Mouse (Mus musculus): ENCODE measurements at regions not wholly inside any gene's neighbourhood (a gene's known extent, or its start where the extent isn't known, plus 50 kb on each side); places are given as distances from the start of the nearest gene placed in this dataset.

- WGBS, result 31% methylated on average over 6 of the region's 6 CpGs
- no peak overlapping the region for H3K9ac ChIP-seq (replicated peaks; ENCODE audit: low read length, poor library complexity, severe bottlenecking)
- H3K36me3 ChIP-seq (ENCODE audit: insufficient read depth, low read length), result no peaks in the 10 kb centered on the region
- H3K4me1 ChIP-seq (ENCODE audit: insufficient read depth, low read length), result 0 out of 2 replicates have a peak, but pooled peaks cover 3% of the 10 kb centered on the region
- H3K27me3 ChIP-seq (ENCODE audit: insufficient read depth, low read length), result no peaks in the 10 kb centered on the region
- no peak for ATAC-seq (ENCODE audit: low FRiP score)
- H3K4me3 ChIP-seq (ENCODE audit: low read depth, low read length), result no peak overlapping the region
- H3K4me2 ChIP-seq (ENCODE audit: low read depth, low read length, poor library complexity, severe bottlenecking), result no peak overlapping the region
- H3K27ac ChIP-seq (ENCODE audit: low read depth, low read length), result no peak overlapping the region
- DNase-seq (ENCODE audit: low spot score), result no peak
- no peak for TF ChIP-seq CTCF (IDR thresholded peaks at IDR 0.05)
- no peaks in the 10 kb centered on the region for H3K9me3 ChIP-seq (ENCODE audit: low read length)
Observed at GRCm38 (mm10) chr12:95558706-95559406, 133.2 kb upstream of the Flrt2 start.

GRCm38 (mm10) chr12:95563431-95563830 is 128.6 kb upstream of the Flrt2 start:
- H3K27ac ChIP-seq (ENCODE audit: low read depth, low read length), result no peak overlapping the region
- no peak for ATAC-seq (ENCODE audit: low FRiP score)
- no peak overlapping the region for H3K4me3 ChIP-seq (ENCODE audit: low read depth, low read length)
- 0 out of 2 replicates have a peak, but pooled peaks cover 3% of the 10 kb centered on the region for H3K9me3 ChIP-seq (ENCODE audit: low read length)
- H3K9ac ChIP-seq (replicated peaks; ENCODE audit: low read length, poor library complexity, severe bottlenecking), result no peak overlapping the region
- no peaks in the 10 kb centered on the region for H3K36me3 ChIP-seq (ENCODE audit: insufficient read depth, low read length)
- no peak overlapping the region for H3K4me2 ChIP-seq (ENCODE audit: low read depth, low read length, poor library complexity, severe bottlenecking)
- H3K4me1 ChIP-seq (ENCODE audit: insufficient read depth, low read length), result 0 out of 2 replicates have a peak, but pooled peaks cover 3% of the 10 kb centered on the region
- WGBS, result 28% methylated on average over 4 of the region's 4 CpGs
- H3K27me3 ChIP-seq (ENCODE audit: insufficient read depth, low read length), result no peaks in the 10 kb centered on the region
- no peak for TF ChIP-seq CTCF (IDR thresholded peaks at IDR 0.05)
- no peak for DNase-seq (ENCODE audit: low spot score)

- no peak overlapping the region for H3K27ac ChIP-seq (ENCODE audit: low read depth, low read length)
- H3K27me3 ChIP-seq (ENCODE audit: insufficient read depth, low read length), result no peaks in the 10 kb centered on the region
- no peaks in the 10 kb centered on the region for H3K9me3 ChIP-seq (ENCODE audit: low read length)
- no peak overlapping the region for H3K4me3 ChIP-seq (ENCODE audit: low read depth, low read length)
- ATAC-seq (ENCODE audit: low FRiP score), result no peak
- DNase-seq (ENCODE audit: low spot score), result no peak
- TF ChIP-seq CTCF (IDR thresholded peaks at IDR 0.05), result no peak
- H3K36me3 ChIP-seq (ENCODE audit: insufficient read depth, low read length), result no peaks in the 10 kb centered on the region
- no peak overlapping the region for H3K9ac ChIP-seq (replicated peaks; ENCODE audit: low read length, poor library complexity, severe bottlenecking)
- WGBS, result 84% methylated on average over 3 of the region's 3 CpGs
- no peaks in the 10 kb centered on the region for H3K4me1 ChIP-seq (ENCODE audit: insufficient read depth, low read length)
- no peak overlapping the region for H3K4me2 ChIP-seq (ENCODE audit: low read depth, low read length, poor library complexity, severe bottlenecking)
Observed at GRCm38 (mm10) chr12:95576772-95577171, 115.3 kb upstream of the Flrt2 start.

- no peaks in the 10 kb centered on the region for H3K9me3 ChIP-seq (ENCODE audit: low read length)
- no peak for ATAC-seq (ENCODE audit: low FRiP score)
- H3K4me3 ChIP-seq (ENCODE audit: low read depth, low read length), result no peak overlapping the region
- H3K4me1 ChIP-seq (ENCODE audit: insufficient read depth, low read length), result no peaks in the 10 kb centered on the region
- no peak for DNase-seq (ENCODE audit: low spot score)
- H3K4me2 ChIP-seq (ENCODE audit: low read depth, low read length, poor library complexity, severe bottlenecking), result no peak overlapping the region
- no peak overlapping the region for H3K27ac ChIP-seq (ENCODE audit: low read depth, low read length)
- H3K36me3 ChIP-seq (ENCODE audit: insufficient read depth, low read length), result no peaks in the 10 kb centered on the region
- no peak for TF ChIP-seq CTCF (IDR thresholded peaks at IDR 0.05)
- H3K27me3 ChIP-seq (ENCODE audit: insufficient read depth, low read length), result no peaks in the 10 kb centered on the region
- no peak overlapping the region for H3K9ac ChIP-seq (replicated peaks; ENCODE audit: low read length, poor library complexity, severe bottlenecking)
Observed at GRCm38 (mm10) chr12:95589011-95589410, 103.0 kb upstream of the Flrt2 start.

GRCm38 (mm10) chr12:95619281-95619680 is 72.7 kb upstream of the Flrt2 start:
- Histone ChIP-seq H3K9me3 (ENCODE audit: low read length) (no peaks in the 10 kb centered on the region), H3K27me3 (ENCODE audit: insufficient read depth, low read length) (no peaks in the 10 kb centered on the region), H3K4me1 (ENCODE audit: insufficient read depth, low read length) (no peaks in the 10 kb centered on the region), H3K4me3 (ENCODE audit: low read depth, low read length) (no peak overlapping the region), H3K4me2 (ENCODE audit: low read depth, low read length, poor library complexity, severe bottlenecking) (no peak overlapping the region), H3K9ac (replicated peaks; ENCODE audit: low read length, poor library complexity, severe bottlenecking) (no peak overlapping the region), H3K36me3 (ENCODE audit: insufficient read depth, low read length) (no peaks in the 10 kb centered on the region), H3K27ac (ENCODE audit: low read depth, low read length) (no peak overlapping the region)
- 95% methylated on average over 1 of the region's 1 CpGs for WGBS
- no peak for DNase-seq (ENCODE audit: low spot score)
- TF ChIP-seq CTCF (IDR thresholded peaks at IDR 0.05), result no peak
- no peak for ATAC-seq (ENCODE audit: low FRiP score)

GRCm38 (mm10) chr12:95631029-95631428 is 61.0 kb upstream of the Flrt2 start:
- Histone ChIP-seq H3K27me3 (ENCODE audit: insufficient read depth, low read length) (no peaks in the 10 kb centered on the region), H3K4me2 (ENCODE audit: low read depth, low read length, poor library complexity, severe bottlenecking) (no peak overlapping the region), H3K4me3 (ENCODE audit: low read depth, low read length) (no peak overlapping the region), H3K36me3 (ENCODE audit: insufficient read depth, low read length) (no peaks in the 10 kb centered on the region), H3K4me1 (ENCODE audit: insufficient read depth, low read length) (no peaks in the 10 kb centered on the region), H3K27ac (ENCODE audit: low read depth, low read length) (no peak overlapping the region), H3K9me3 (ENCODE audit: low read length) (no peaks in the 10 kb centered on the region), H3K9ac (replicated peaks; ENCODE audit: low read length, poor library complexity, severe bottlenecking) (no peak overlapping the region)
- no peak for TF ChIP-seq CTCF (IDR thresholded peaks at IDR 0.05)
- WGBS, result 80% methylated on average over 1 of the region's 1 CpGs
- ATAC-seq (ENCODE audit: low FRiP score) (no peak), DNase-seq (ENCODE audit: low spot score) (no peak)

All from midbrain, postnatal 0 days (tissue).